Mouse (Mus musculus): ENCODE data around the gene Asl. TPM values are rescaled to one million over a fixed set of nuclear protein-coding genes. Genes with fewer than 3 reads are reported as not detected.

Gene Asl
- polyA plus RNA-seq (2015; fragmentation: Nextera tagmentation; extraction: Ambion mirVana): 37.8 and 45.2 TPM in 2 replicates

- WGBS (ENCODE audit: insufficient replicate concordance): 1% methylated on average over 51 of the region's 51 CpGs
- 0 out of 2 replicates have a peak, but pooled peaks cover 8% of the 10 kb centered on the region for H3K27me3 ChIP-seq
- DNase-seq (peak; percentile 78), ATAC-seq (ENCODE audit: low read depth) (peak; percentile 81)
- H3K27ac ChIP-seq: peak within 1 kb of the TSS; percentile 88
- no peaks in the 10 kb centered on the region for H3K9me3 ChIP-seq (replicated peaks)
- H3K4me1 ChIP-seq (replicated peaks): peaks cover 50% of the 10 kb centered on the region
- H3K9ac ChIP-seq: peak within 1 kb of the TSS; percentile 81
- H3K4me3 ChIP-seq (replicated peaks): peak within 1 kb of the TSS; percentile 79
- no peaks in the 10 kb centered on the region for H3K36me3 ChIP-seq
- H3K4me2 ChIP-seq: peak within 1 kb of the TSS; percentile 79
Measured at GRCm38 (mm10) chr5:130029142-130029897, at the start of gene Asl, which contains the start of gene Crcp. TSS of gene Asl (minus strand) at chr5:130029247. TSS of gene Crcp (plus strand) at chr5:130029290.

DNA sequence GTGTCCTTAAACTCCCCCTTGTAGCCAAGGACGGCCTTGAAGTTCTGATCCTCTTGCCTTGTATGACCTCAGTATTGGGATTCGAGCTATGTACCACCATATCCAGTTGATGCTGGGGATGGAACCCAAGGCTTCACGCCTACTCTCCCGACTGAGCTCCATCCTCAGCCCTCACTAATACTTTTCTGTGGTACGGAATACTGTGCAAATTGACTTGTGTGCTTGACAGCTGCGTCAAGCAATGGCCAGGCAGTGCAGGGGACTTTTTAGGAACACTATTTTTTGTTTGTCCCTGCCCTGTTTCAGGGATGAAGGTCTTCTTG, 49.7 kb upstream of the Asl start:
- H3K9me3 ChIP-seq (replicated peaks): peaks cover 4% of the 10 kb centered on the region; the same call in 1 of the 2 replicates
- ATAC-seq (ENCODE audit: low read depth) (peak; percentile 13; the same call in 1 of the 2 replicates), DNase-seq (no peak)
- H3K4me2 ChIP-seq: peak overlapping the region; percentile 98
- 50% methylated on average over 6 of the region's 6 CpGs for WGBS (ENCODE audit: insufficient replicate concordance)
- peaks cover 7% of the 10 kb centered on the region for H3K36me3 ChIP-seq
- H3K4me1 ChIP-seq (replicated peaks): peaks cover 27% of the 10 kb centered on the region
- peaks cover 10% of the 10 kb centered on the region for H3K27me3 ChIP-seq
- H3K27ac ChIP-seq: peak overlapping the region; percentile 36
- H3K4me3 ChIP-seq (replicated peaks): peak overlapping the region; percentile 81
- H3K9ac ChIP-seq: peak overlapping the region; percentile 91

GRCm38 (mm10) chr5:130078096-130078833, 49.2 kb upstream of the Asl start:
- Histone ChIP-seq H3K4me3 (replicated peaks) (no peak overlapping the region), H3K9me3 (replicated peaks) (peaks cover 4% of the 10 kb centered on the region; the same call in 1 of the 2 replicates), H3K9ac (0 out of 2 replicates have a peak overlapping the region, but pooled peaks have one; percentile 91), H3K36me3 (peaks cover 7% of the 10 kb centered on the region), H3K27me3 (peaks cover 10% of the 10 kb centered on the region), H3K27ac (peak overlapping the region; percentile 36; the same call in 1 of the 2 replicates), H3K4me2 (no peak overlapping the region), H3K4me1 (replicated peaks) (peaks cover 27% of the 10 kb centered on the region)
- no peak for DNase-seq
- no peak for ATAC-seq (ENCODE audit: low read depth)
- 51% methylated on average over 9 of the region's 9 CpGs for WGBS (ENCODE audit: insufficient replicate concordance)

GRCm38 (mm10) chr5:130076396-130076795, 47.3 kb upstream of the Asl start:
- 47% methylated on average over 6 of the region's 6 CpGs for WGBS (ENCODE audit: insufficient replicate concordance)
- Histone ChIP-seq H3K27me3 (peaks cover 10% of the 10 kb centered on the region), H3K4me2 (no peak overlapping the region), H3K9me3 (replicated peaks) (peaks cover 2% of the 10 kb centered on the region; the same call in 1 of the 2 replicates), H3K4me3 (replicated peaks) (no peak overlapping the region), H3K4me1 (replicated peaks) (peaks cover 27% of the 10 kb centered on the region), H3K27ac (no peak overlapping the region), H3K9ac (no peak overlapping the region), H3K36me3 (peaks cover 4% of the 10 kb centered on the region)
- DNase-seq (no peak), ATAC-seq (ENCODE audit: low read depth) (no peak)

DNA sequence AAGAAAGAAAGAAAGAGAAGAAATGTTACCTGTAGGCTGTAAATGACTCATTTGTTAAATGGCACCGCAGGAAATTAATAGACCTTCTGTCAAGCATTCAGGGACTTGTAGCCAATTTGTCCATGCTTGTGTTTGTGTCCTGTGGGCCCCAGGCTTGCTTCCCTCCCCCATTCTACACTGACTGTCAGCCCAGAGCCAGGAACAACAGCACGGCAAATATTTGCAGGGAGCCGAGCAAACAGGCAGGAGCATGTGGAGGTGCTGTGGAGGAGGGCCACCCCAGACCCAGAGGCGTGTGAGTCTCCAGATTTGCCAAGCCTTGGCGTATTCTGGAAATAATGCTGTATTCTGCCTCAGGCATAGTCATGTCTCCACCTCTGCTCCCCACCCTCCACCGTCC, 45.4 kb upstream of the Asl start:
- ATAC-seq (ENCODE audit: low read depth) (peak; percentile 39; the same call in 1 of the 2 replicates), DNase-seq (no peak)
- WGBS (ENCODE audit: insufficient replicate concordance): 62% methylated on average over 6 of the region's 6 CpGs
- Histone ChIP-seq H3K27ac (peak overlapping the region; percentile 64), H3K9me3 (replicated peaks) (no peaks in the 10 kb centered on the region), H3K36me3 (no peaks in the 10 kb centered on the region), H3K4me3 (replicated peaks) (no peak overlapping the region), H3K9ac (0 out of 2 replicates have a peak overlapping the region, but pooled peaks have one; percentile 26), H3K27me3 (peaks cover 10% of the 10 kb centered on the region), H3K4me1 (replicated peaks) (peaks cover 12% of the 10 kb centered on the region), H3K4me2 (peak overlapping the region; percentile 28)

DNA sequence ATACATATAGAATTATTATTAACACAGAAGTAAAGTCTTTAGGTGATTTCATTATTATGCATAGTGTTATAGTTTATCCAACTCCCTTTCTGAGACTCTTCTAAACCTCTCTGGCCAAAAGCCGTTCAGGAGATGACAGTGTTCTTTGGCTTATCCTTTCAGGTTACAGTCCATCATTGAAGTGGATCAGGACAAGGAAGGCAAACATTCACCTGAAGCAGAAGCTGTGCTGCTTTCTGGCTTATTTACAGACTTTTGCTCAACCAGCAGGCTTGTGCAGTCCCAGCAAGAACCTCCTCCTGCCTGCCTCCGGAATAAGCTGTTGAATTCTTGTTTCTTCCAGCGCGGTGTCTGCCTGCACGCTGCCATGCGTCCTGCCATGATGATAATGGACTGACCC, 44.0 kb upstream of the Asl start, which contains the start of gene Tpst1:
TSS of gene Tpst1 (plus strand) at position 301 of the 400 bp plus-strand sequence.
- no peak for ATAC-seq (ENCODE audit: low read depth)
- Histone ChIP-seq H3K4me3 (replicated peaks) (no peak within 1 kb of the TSS), H3K9ac (no peak within 1 kb of the TSS), H3K4me1 (replicated peaks) (peaks cover 8% of the 10 kb centered on the region), H3K27me3 (peaks cover 10% of the 10 kb centered on the region; the same call in 1 of the 2 replicates), H3K4me2 (no peak within 1 kb of the TSS), H3K36me3 (no peaks in the 10 kb centered on the region), H3K9me3 (replicated peaks) (no peaks in the 10 kb centered on the region), H3K27ac (peak within 1 kb of the TSS; percentile 1; the same call in 1 of the 2 replicates)
- WGBS (ENCODE audit: insufficient replicate concordance): 82% methylated on average over 6 of the region's 6 CpGs
- no peak for DNase-seq

GRCm38 (mm10) chr5:130067841-130068264, 38.8 kb upstream of the Asl start:
- H3K4me1 ChIP-seq (replicated peaks): peaks cover 19% of the 10 kb centered on the region
- H3K9ac ChIP-seq: no peak overlapping the region
- WGBS (ENCODE audit: insufficient replicate concordance): 25% methylated on average over 3 of the region's 3 CpGs
- peak overlapping the region; percentile 6 for H3K4me2 ChIP-seq
- H3K27me3 ChIP-seq: no peaks in the 10 kb centered on the region
- no peak overlapping the region for H3K4me3 ChIP-seq (replicated peaks)
- ATAC-seq (ENCODE audit: low read depth): peak; percentile 84
- H3K36me3 ChIP-seq: no peaks in the 10 kb centered on the region
- peak overlapping the region; percentile 67; the same call in 1 of the 2 replicates for H3K27ac ChIP-seq
- no peaks in the 10 kb centered on the region for H3K9me3 ChIP-seq (replicated peaks)
- DNase-seq: peak; percentile 56

DNA sequence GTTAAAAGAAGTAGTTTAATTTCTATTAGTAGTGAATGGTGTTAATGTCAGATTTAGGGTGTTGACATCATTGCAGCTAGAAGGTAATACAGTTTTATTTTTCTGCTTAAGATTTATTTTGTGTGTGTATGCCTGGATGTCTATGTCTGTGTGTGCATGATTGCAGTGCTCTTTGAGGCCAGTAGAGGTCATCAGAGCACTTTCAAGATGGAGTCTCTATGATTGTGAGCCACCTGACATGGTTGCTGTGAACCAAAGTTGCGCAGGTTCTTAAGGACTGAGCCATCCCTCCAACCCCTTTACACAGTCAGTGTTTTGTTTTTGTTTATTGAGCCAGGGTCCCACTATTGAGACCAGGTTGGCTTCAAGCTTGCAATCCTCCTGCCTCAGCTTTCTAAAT, 36.5 kb upstream of the Asl start:
- peaks cover 19% of the 10 kb centered on the region for H3K4me1 ChIP-seq (replicated peaks)
- H3K27ac ChIP-seq: no peak overlapping the region
- ATAC-seq (ENCODE audit: low read depth) (no peak), DNase-seq (no peak)
- no peaks in the 10 kb centered on the region for H3K27me3 ChIP-seq
- H3K4me2 ChIP-seq: no peak overlapping the region
- no peaks in the 10 kb centered on the region for H3K9me3 ChIP-seq (replicated peaks)
- no peak overlapping the region for H3K9ac ChIP-seq
- H3K4me3 ChIP-seq (replicated peaks): no peak overlapping the region
- peaks cover 10% of the 10 kb centered on the region for H3K36me3 ChIP-seq
- WGBS (ENCODE audit: insufficient replicate concordance): 98% methylated on average over 1 of the region's 1 CpGs

- ATAC-seq (ENCODE audit: low read depth) (no peak), DNase-seq (no peak)
- Histone ChIP-seq H3K4me1 (replicated peaks) (peaks cover 27% of the 10 kb centered on the region), H3K4me3 (replicated peaks) (no peak overlapping the region), H3K27me3 (no peaks in the 10 kb centered on the region), H3K4me2 (no peak overlapping the region), H3K9me3 (replicated peaks) (no peaks in the 10 kb centered on the region), H3K36me3 (peaks cover 26% of the 10 kb centered on the region), H3K27ac (no peak overlapping the region), H3K9ac (no peak overlapping the region)
- WGBS (ENCODE audit: insufficient replicate concordance): 74% methylated on average over 2 of the region's 2 CpGs
Measured at GRCm38 (mm10) chr5:130063760-130064159, 34.7 kb upstream of the Asl start.

- DNase-seq (no peak), ATAC-seq (ENCODE audit: low read depth) (no peak)
- H3K27ac ChIP-seq: no peak overlapping the region
- WGBS (ENCODE audit: insufficient replicate concordance): 39% methylated on average over 2 of the region's 2 CpGs
- H3K36me3 ChIP-seq: peaks cover 32% of the 10 kb centered on the region
- H3K27me3 ChIP-seq: no peaks in the 10 kb centered on the region
- peaks cover 10% of the 10 kb centered on the region for H3K4me1 ChIP-seq (replicated peaks)
- no peaks in the 10 kb centered on the region for H3K9me3 ChIP-seq (replicated peaks)
- H3K4me2 ChIP-seq: no peak overlapping the region
- no peak overlapping the region for H3K4me3 ChIP-seq (replicated peaks)
- no peak overlapping the region for H3K9ac ChIP-seq
Measured at GRCm38 (mm10) chr5:130062096-130062495, 33.0 kb upstream of the Asl start.

GRCm38 (mm10) chr5:130060329-130060665, 31.2 kb upstream of the Asl start:
- 82% methylated on average over 4 of the region's 4 CpGs for WGBS (ENCODE audit: insufficient replicate concordance)
- no peak overlapping the region for H3K4me3 ChIP-seq (replicated peaks)
- no peak for DNase-seq
- no peaks in the 10 kb centered on the region for H3K27me3 ChIP-seq
- H3K27ac ChIP-seq: no peak overlapping the region
- no peak overlapping the region for H3K9ac ChIP-seq
- ATAC-seq (ENCODE audit: low read depth): no peak
- no peak overlapping the region for H3K4me2 ChIP-seq
- H3K36me3 ChIP-seq: peaks cover 36% of the 10 kb centered on the region
- H3K9me3 ChIP-seq (replicated peaks): no peaks in the 10 kb centered on the region
- peaks cover 22% of the 10 kb centered on the region for H3K4me1 ChIP-seq (replicated peaks)

All from liver, embryonic 13.5 days (tissue).